Mouse (Mus musculus) cortical plate, adult 2 months (tissue): ENCODE results near the gene Bpifb3.

Experiments
- CTCF ChIP-seq: fragments of 200-500 bp; IDR thresholded peaks from 2 replicates; pipeline ENCODE4 v1.5.1; 2011; ENCODE audit warnings: mild to moderate bottlenecking, control low read depth, low read length; ENCODE audit not compliant: insufficient read depth; ENCODE audit errors: extremely low read depth
- POLR2A ChIP-seq: fragments of 200-500 bp; IDR thresholded peaks from 2 replicates; pipeline ENCODE4 v1.6.1; 2011; ENCODE audit warnings: mild to moderate bottlenecking, low read length, control low read depth; ENCODE audit not compliant: insufficient read depth; ENCODE audit errors: extremely low read depth

- TF ChIP-seq CTCF, result no peak
- no peak for TF ChIP-seq POLR2A
These were observed 45.3 kb downstream of the Bpifb3 start for GRCm38 (mm10) chr2:153963334-153963733.
